Mouse (Mus musculus): Measurements from ENCODE around the gene Tfpi. TPM values are rescaled to one million over a fixed set of nuclear protein-coding genes. Genes with fewer than 3 reads are reported as not detected.
"Not testable (repeated sequence)": the region's sequence is repeated elsewhere in the genome, so short reads cannot be mapped to it uniquely, and the experiment has no call there.

The Tfpi gene
- total RNA-seq, 2 experiments from 2014 or later = 3.3 to 3.7 TPM

GRCm38 (mm10) chr2:84473941-84474530, 2.5 kb downstream of the Tfpi start:
- DNase-seq = no peak

GRCm38 (mm10) chr2:84467391-84467790, 9.2 kb downstream of the Tfpi start:
- DNase-seq = no peak

- no peak for DNase-seq
Measured at GRCm38 (mm10) chr2:84464956-84465355, 11.6 kb downstream of the Tfpi start.

- DNase-seq = no peak
Measured at GRCm38 (mm10) chr2:84462411-84462810, 14.2 kb downstream of the Tfpi start.

- no peak for DNase-seq
Measured at GRCm38 (mm10) chr2:84459651-84460177, 16.9 kb downstream of the Tfpi start.

- no peak for DNase-seq
Measured at GRCm38 (mm10) chr2:84457221-84457620, 19.4 kb downstream of the Tfpi start.

GRCm38 (mm10) chr2:84455236-84455799, 21.3 kb downstream of the Tfpi start:
- peak; percentile 16 to 41 for DNase-seq

GRCm38 (mm10) chr2:84454551-84455235, 21.9 kb downstream of the Tfpi start:
- DNase-seq = no peak

- DNase-seq = no peak
Measured at GRCm38 (mm10) chr2:84454051-84454450, 22.5 kb downstream of the Tfpi start.

- DNase-seq = no peak
Measured at GRCm38 (mm10) chr2:84445499-84445898, 31.1 kb downstream of the Tfpi start.

GRCm38 (mm10) chr2:84441940-84442339, 34.6 kb downstream of the Tfpi start:
- DNase-seq = no peak

- DNase-seq = no peak
Measured at GRCm38 (mm10) chr2:84429724-84430123, 46.9 kb downstream of the Tfpi start.

- DNase-seq = no peak
Measured at GRCm38 (mm10) chr2:84428836-84429235, 47.7 kb downstream of the Tfpi start.

GRCm38 (mm10) chr2:84426531-84426930, 50.0 kb downstream of the Tfpi start:
- DNase-seq = no peak

GRCm38 (mm10) chr2:84425138-84425537, 51.4 kb downstream of the Tfpi start, which contains the start of gene Calcrl:
Gene Calcrl, minus strand, starts transcription at chr2:84425411.
- peak; percentile 32 to 52 for DNase-seq

- DNase-seq = no peak
Measured at GRCm38 (mm10) chr2:84416501-84416900, 60.1 kb downstream of the Tfpi start.

- DNase-seq = no peak
Measured at GRCm38 (mm10) chr2:84409796-84410592, 66.6 kb downstream of the Tfpi start.

- DNase-seq = no peak
Measured at GRCm38 (mm10) chr2:84404834-84405233, 71.7 kb downstream of the Tfpi start.

- DNase-seq = no peak
Measured at GRCm38 (mm10) chr2:84402713-84403112, 73.9 kb downstream of the Tfpi start.

- DNase-seq = no peak
Measured at GRCm38 (mm10) chr2:84396557-84396956, 80.0 kb downstream of the Tfpi start.

- DNase-seq = no peak
Measured at GRCm38 (mm10) chr2:84393236-84393635, 83.3 kb downstream of the Tfpi start.

- DNase-seq = no peak
Measured at GRCm38 (mm10) chr2:84389075-84389474, 87.5 kb downstream of the Tfpi start.

GRCm38 (mm10) chr2:84388537-84388936, 88.0 kb downstream of the Tfpi start:
- DNase-seq = not testable (repeated sequence)
